Mouse (Mus musculus): ENCODE measurements at regions not wholly inside any gene's neighbourhood (a gene's known extent, or its start where the extent isn't known, plus 50 kb on each side); places are given as distances from the start of the nearest gene placed in this dataset.

- no peak for TF ChIP-seq POLR2A (IDR thresholded peaks at IDR 0.05; ENCODE audit: borderline replicate concordance, extremely low read depth, low read depth, low read length)
- no peak for TF ChIP-seq CTCF (IDR thresholded peaks at IDR 0.05; ENCODE audit: insufficient read depth, low read length)
Measured at GRCm38 (mm10) chr14:96775801-96776200, 256.9 kb upstream of the Klhl1 start.
